Comparison of ENCODE assay signal across 6 mouse cellular contexts in genomic region chr1:132988556-132989459, GRCm38 (mm10). TPM values are rescaled to one million over a fixed set of nuclear protein-coding genes. Genes with fewer than 3 reads are reported as not detected.
DNase-seq lines count a peak whose midpoint lies in the region; ATAC-seq lines count a peak whose summit lies in the region.
"Not testable (repeated sequence)": the region's sequence is repeated elsewhere in the genome, so short reads cannot be mapped to it uniquely, and the experiment has no call there.
"Had no signal": no experiment of that assay in that cellular context is flagged by ENCODE, and none has a peak within 500 bp of the region (broad histone marks: within the 10 kb centered on the region; RNA-seq: fewer than 3 reads in every experiment).

No protein-coding gene starts in this region.

- WGBS in embryonic facial prominence, embryonic 14.5 days: 68% methylated on average over 12 of the region's 12 CpGs
- WGBS in liver, embryonic 12.5 days (ENCODE audit: insufficient replicate concordance): 68% methylated on average over 12 of the region's 12 CpGs

- H3K9ac ChIP-seq in embryonic facial prominence, embryonic 14.5 days (ENCODE audit: low read depth, low read length); liver, embryonic 12.5 days: not testable (repeated sequence)

- H3K4me1 ChIP-seq in embryonic facial prominence, embryonic 14.5 days (ENCODE audit: control insufficient read depth, insufficient read depth, low read length): not testable (repeated sequence)
- H3K4me1 ChIP-seq in liver, embryonic 12.5 days: peaks cover 11% of the 10 kb centered on the region

- not testable (repeated sequence) for H3K9me3 ChIP-seq in embryonic facial prominence, embryonic 14.5 days (ENCODE audit: control insufficient read depth, low read length); liver, embryonic 12.5 days (replicated peaks)

- peak; percentile 27 for DNase-seq in 3T3-L1 (ENCODE audit: low read depth, low spot score)
- DNase-seq in embryonic facial prominence, embryonic 14.5 days (ENCODE audit: low spot score): peak; percentile 17

- not testable (repeated sequence) for H3K4me2 ChIP-seq in embryonic facial prominence, embryonic 14.5 days (ENCODE audit: low read depth, low read length); liver, embryonic 12.5 days

- peaks cover 89% of the 10 kb centered on the region for H3K36me3 ChIP-seq in embryonic facial prominence, embryonic 14.5 days (ENCODE audit: control insufficient read depth, insufficient read depth, low read length)
- H3K36me3 ChIP-seq in liver, embryonic 12.5 days: peaks cover 96% of the 10 kb centered on the region

- not testable (repeated sequence) for H3K27me3 ChIP-seq in embryonic facial prominence, embryonic 14.5 days (replicated peaks; ENCODE audit: control insufficient read depth, insufficient read depth, low read length); liver, embryonic 12.5 days (replicated peaks)

- 0 out of 2 replicates have a peak, but pooled peaks have one; percentile 53 for ATAC-seq in embryonic facial prominence, embryonic 14.5 days (ENCODE audit: low read depth)
- peak; percentile 47; the same call in 1 of the 2 replicates for ATAC-seq in erythroid progenitor cell, adult 5-6 weeks (replicated peaks; ENCODE audit: low FRiP score, poor library complexity, severe bottlenecking)
- peak; percentile 49; the same call in 1 of the 2 replicates for ATAC-seq in liver, embryonic 12.5 days
- peak; percentile 51 for ATAC-seq in megakaryocyte progenitor cell, adult 5-6 weeks (replicated peaks; ENCODE audit: poor library complexity)

- not testable (repeated sequence) for H3K4me3 ChIP-seq in embryonic facial prominence, embryonic 14.5 days (ENCODE audit: low read depth, low read length); liver, embryonic 12.5 days

- H3K27ac ChIP-seq in embryonic facial prominence, embryonic 14.5 days (replicated peaks; ENCODE audit: low read depth, low read length); liver, embryonic 12.5 days: not testable (repeated sequence)

RNA-seq across cellular contexts. Expression of gene Mdm4, which starts 41.6 kb away (rescaled TPM):
- 33.4 and 40.3 TPM in 2 replicates for polyA plus RNA-seq in embryonic facial prominence, embryonic 14.5 days (2014; fragmentation: Nextera tagmentation; extraction: Ambion mirVana)
- 92.3 and 118 TPM in 2 replicates for total RNA-seq in erythroid progenitor cell, adult 5-6 weeks (2015; ENCODE audit: low replicate concordance)
- total RNA-seq in erythroid progenitor cell, adult 5-6 weeks (2017; ENCODE audit: low replicate concordance): 148 and 163 TPM in 2 replicates
- 24.9 and 26.2 TPM in 2 replicates for polyA plus RNA-seq in liver, embryonic 12.5 days (2016; fragmentation: Nextera tagmentation; extraction: Ambion mirVana)
- 65.0 and 85.1 TPM in 2 replicates for total RNA-seq in megakaryocyte progenitor cell, adult 5-6 weeks (2015)
- 105 and 121 TPM in 2 replicates for total RNA-seq in megakaryocyte progenitor cell, adult 5-6 weeks (2017)

RNA-seq across cellular contexts. Expression of gene Pik3c2b, which starts 56.7 kb away (rescaled TPM):
- 7.0 and 7.1 TPM in 2 replicates for polyA plus RNA-seq in embryonic facial prominence, embryonic 14.5 days (2014; fragmentation: Nextera tagmentation; extraction: Ambion mirVana)
- 2.9 and 3.2 TPM in 2 replicates for total RNA-seq in erythroid progenitor cell, adult 5-6 weeks (2015; ENCODE audit: low replicate concordance)
- total RNA-seq in erythroid progenitor cell, adult 5-6 weeks (2017; ENCODE audit: low replicate concordance): 0.23 and 0.90 TPM in 2 replicates
- 1.8 and 1.9 TPM in 2 replicates for polyA plus RNA-seq in liver, embryonic 12.5 days (2016; fragmentation: Nextera tagmentation; extraction: Ambion mirVana)
- total RNA-seq in megakaryocyte progenitor cell, adult 5-6 weeks (2015): 1.8 and 2.6 TPM in 2 replicates
- 1.5 and 1.7 TPM in 2 replicates for total RNA-seq in megakaryocyte progenitor cell, adult 5-6 weeks (2017)
- polyA plus RNA-seq: G1E had no signal
